Mouse (Mus musculus) intestine, embryonic 14.5 days (tissue): ENCODE results near the gene Bud13. TPM values are rescaled to one million over a fixed set of nuclear protein-coding genes. Genes with fewer than 3 reads are reported as not detected.
A peak's percentile ranks its signal among the peaks of the same experiment; 100 is the strongest.

ENCODE experiments used
- ATAC-seq: fragments of 200-750 bp; cut with Nextera tagmentation; replicated peaks from 2 replicates; pipeline ENCODE4 v1.8.0; 2017; ENCODE audit warnings: low read depth, moderate number of reproducible peaks, moderate TSS enrichment, moderate library complexity; ENCODE audit not compliant: low FRiP score, low TSS enrichment
- DNase-seq: peaks from one replicate; pipeline ENCODE4 v3.0.0-alpha.2; 2018; ENCODE audit warnings: low spot score
- H3K27ac ChIP-seq: fragments of 300-500 bp; sonication (generic); 2 replicates; pipeline ENCODE4 v1.5.1; 2014; ENCODE audit warnings: low read depth, mild to moderate bottlenecking, control low read depth
- H3K27me3 ChIP-seq: fragments of 300-500 bp; sonication (generic); replicated peaks from 2 replicates; pipeline ENCODE4 v1.6.1; 2014; ENCODE audit warnings: low read length, control low read depth; ENCODE audit not compliant: control insufficient read depth, insufficient read depth
- H3K36me3 ChIP-seq: fragments of 300-500 bp; sonication (generic); 2 replicates; pipeline ENCODE4 v1.6.1; 2014; ENCODE audit warnings: low read length, control low read depth; ENCODE audit not compliant: control insufficient read depth, insufficient read depth
- H3K4me1 ChIP-seq: fragments of 300-500 bp; sonication (generic); replicated peaks from 2 replicates; pipeline ENCODE4 v1.6.1; 2014; ENCODE audit warnings: low read length, control low read depth, mixed read lengths; ENCODE audit not compliant: control insufficient read depth, insufficient read depth
- H3K4me2 ChIP-seq: fragments of 300-500 bp; sonication (generic); 2 replicates; pipeline ENCODE4 v1.6.1; 2014; ENCODE audit warnings: low read length
- H3K4me3 ChIP-seq: fragments of 300-500 bp; sonication (generic); 2 replicates; pipeline ENCODE4 v1.5.1; 2014; ENCODE audit warnings: low read depth, low read length, control low read depth, mixed read lengths
- H3K9ac ChIP-seq: fragments of 300-500 bp; sonication (generic); 2 replicates; pipeline ENCODE4 v1.6.1; 2014; ENCODE audit warnings: mild to moderate bottlenecking, low read length
- H3K9me3 ChIP-seq: fragments of 300-500 bp; sonication (generic); 2 replicates; pipeline ENCODE4 v1.6.1; 2016; ENCODE audit warnings: low read length, control low read depth; ENCODE audit not compliant: control insufficient read depth
- WGBS: fragments of 180-500 bp; shearing (Covaris S2); extraction: QIAGEN DNeasy Blood & Tissue Kit; methylation state at CpG from one replicate; pipeline ENCODE4 v1.1.7; 2014; 5-methylcytosine and 5-hydroxymethylcytosine counted together
- polyA plus RNA-seq: library from polyadenylated mRNA; unstranded; fragments of >200 nt; fragmentation: Nextera tagmentation; extraction: Ambion mirVana; gene quantifications from 2 replicates; pipeline ENCODE4 v1.2.1, GENCODE M21; 2014

Gene Bud13
- polyA plus RNA-seq, 1 experiment from 2014 or later, result 25.1 TPM

GRCm38 (mm10) chr9:46243584-46243983 is 39.2 kb upstream of the Bud13 start:
- no peaks in the 10 kb centered on the region for H3K27me3 ChIP-seq
- DNase-seq (no peak), ATAC-seq (no peak)
- H3K9ac ChIP-seq, result no peak overlapping the region
- WGBS, result 63% methylated on average over 8 of the region's 8 CpGs
- H3K36me3 ChIP-seq, result no peaks in the 10 kb centered on the region
- 0 out of 2 replicates have a peak, but pooled peaks cover 3% of the 10 kb centered on the region for H3K4me1 ChIP-seq
- H3K4me2 ChIP-seq, result no peak overlapping the region
- H3K27ac ChIP-seq, result no peak overlapping the region
- no peak overlapping the region for H3K4me3 ChIP-seq
- H3K9me3 ChIP-seq, result no peaks in the 10 kb centered on the region

- no peak overlapping the region for H3K4me3 ChIP-seq
- 22% methylated on average over 10 of the region's 11 CpGs for WGBS
Observed at GRCm38 (mm10) chr9:46246752-46247324, 36.0 kb upstream of the Bud13 start.

DNA sequence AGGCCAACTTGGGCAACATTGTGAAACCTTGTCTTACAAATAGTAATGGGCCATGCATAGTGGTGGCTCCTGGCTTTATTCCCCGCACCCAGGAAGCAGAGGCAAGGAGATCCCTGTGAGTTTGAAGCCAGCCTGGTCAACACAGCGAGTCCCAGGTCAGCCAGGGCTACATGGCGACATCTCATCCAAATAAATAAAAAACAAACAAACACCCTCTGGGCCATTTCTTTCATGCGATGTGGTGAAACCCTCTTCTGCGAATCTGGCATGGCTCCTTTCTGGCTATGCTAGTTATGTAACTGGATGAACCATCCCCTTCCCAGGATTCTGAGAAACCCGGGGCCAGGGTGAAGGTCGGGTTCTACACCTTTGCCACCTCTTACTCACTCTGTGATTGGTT is 26.6 kb upstream of the Bud13 start:
- Histone ChIP-seq H3K27ac (no peak overlapping the region), H3K4me2 (no peak overlapping the region), H3K9me3 (no peaks in the 10 kb centered on the region), H3K9ac (no peak overlapping the region), H3K4me1 (no peaks in the 10 kb centered on the region), H3K4me3 (no peak overlapping the region), H3K27me3 (no peaks in the 10 kb centered on the region), H3K36me3 (no peaks in the 10 kb centered on the region)
- 87% methylated on average over 7 of the region's 7 CpGs for WGBS
- no peak for ATAC-seq
- no peak for DNase-seq

More at GRCm38 (mm10) chr9:46246752-46247324, 36.0 kb upstream of the Bud13 start:
- no peaks in the 10 kb centered on the region for H3K27me3 ChIP-seq
- no peak overlapping the region for H3K4me2 ChIP-seq
- H3K4me1 ChIP-seq, result no peaks in the 10 kb centered on the region
- ATAC-seq, result no peak
- no peaks in the 10 kb centered on the region for H3K36me3 ChIP-seq
- H3K9ac ChIP-seq, result no peak overlapping the region
- no peak overlapping the region for H3K27ac ChIP-seq
- DNase-seq, result peak; percentile 86
- no peaks in the 10 kb centered on the region for H3K9me3 ChIP-seq

DNA sequence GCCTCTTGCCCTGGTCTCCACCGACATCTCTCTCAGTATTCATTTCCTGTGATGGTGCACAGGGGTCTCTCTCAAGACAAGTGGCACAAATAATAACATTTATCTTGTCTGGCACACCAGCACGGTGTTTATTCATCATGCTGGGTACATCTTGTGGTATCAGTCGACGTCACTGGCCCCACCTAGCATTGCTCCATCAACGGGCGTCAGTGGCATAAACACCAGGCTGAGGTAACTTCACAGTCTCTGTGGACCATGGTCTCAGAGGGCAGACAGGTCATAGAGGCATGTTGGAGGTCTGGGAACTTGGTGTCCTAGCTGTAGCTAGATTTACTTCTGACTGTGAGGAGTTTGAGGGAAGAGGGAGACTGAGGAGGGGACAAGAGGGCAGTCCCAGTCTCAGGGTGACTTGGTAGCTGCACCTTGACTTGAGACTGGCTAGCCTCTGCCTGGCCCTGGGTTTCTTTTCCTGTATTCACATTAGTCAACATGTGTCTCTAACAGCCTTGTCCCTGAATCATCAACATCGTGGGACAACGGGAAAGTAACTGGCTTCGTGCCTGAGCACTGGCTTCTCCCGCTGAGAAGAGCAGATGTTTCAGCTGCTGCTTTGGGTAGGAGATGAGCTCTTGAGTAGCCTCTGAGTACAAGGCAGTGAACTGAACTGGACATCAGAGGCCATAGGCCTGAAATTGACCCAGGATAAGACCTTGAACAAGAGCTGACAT is 26.0 kb upstream of the Bud13 start:
- Histone ChIP-seq H3K36me3 (no peaks in the 10 kb centered on the region), H3K4me2 (no peak overlapping the region), H3K27ac (no peak overlapping the region), H3K9ac (no peak overlapping the region), H3K4me3 (no peak overlapping the region), H3K4me1 (no peaks in the 10 kb centered on the region), H3K9me3 (no peaks in the 10 kb centered on the region), H3K27me3 (no peaks in the 10 kb centered on the region)
- DNase-seq (no peak), ATAC-seq (no peak)
- 76% methylated on average over 10 of the region's 10 CpGs for WGBS

DNA sequence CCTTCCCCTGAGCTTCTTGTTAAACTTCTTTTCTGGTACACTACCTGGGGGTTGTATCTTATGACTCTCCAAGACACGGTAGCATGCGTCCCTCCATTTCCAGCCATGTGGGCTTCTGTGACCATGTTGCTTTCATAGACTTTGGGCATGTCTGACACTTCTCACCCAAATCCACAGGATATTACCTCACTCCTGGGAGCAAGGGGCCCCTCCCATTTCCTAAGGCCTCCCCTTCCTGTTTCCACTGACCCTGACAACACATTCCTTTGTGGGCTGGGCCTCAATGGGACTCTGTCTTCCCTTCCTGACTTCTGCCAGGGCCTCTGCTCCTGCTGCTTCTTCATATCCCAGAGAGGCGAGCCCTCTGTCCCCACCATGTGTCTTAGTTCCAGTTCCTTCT is 25.3 kb upstream of the Bud13 start:
- H3K4me3 ChIP-seq, result no peak overlapping the region
- no peak for ATAC-seq
- H3K4me2 ChIP-seq, result no peak overlapping the region
- WGBS, result 83% methylated on average over 3 of the region's 3 CpGs
- no peak for DNase-seq
- no peaks in the 10 kb centered on the region for H3K36me3 ChIP-seq
- no peaks in the 10 kb centered on the region for H3K4me1 ChIP-seq
- H3K9me3 ChIP-seq, result no peaks in the 10 kb centered on the region
- no peak overlapping the region for H3K27ac ChIP-seq
- no peak overlapping the region for H3K9ac ChIP-seq
- H3K27me3 ChIP-seq, result no peaks in the 10 kb centered on the region

- ATAC-seq (no peak), DNase-seq (no peak)
- Histone ChIP-seq H3K27ac (no peak overlapping the region), H3K36me3 (no peaks in the 10 kb centered on the region), H3K9me3 (no peaks in the 10 kb centered on the region), H3K27me3 (no peaks in the 10 kb centered on the region), H3K9ac (no peak overlapping the region), H3K4me1 (no peaks in the 10 kb centered on the region), H3K4me3 (no peak overlapping the region), H3K4me2 (no peak overlapping the region)
- WGBS, result 87% methylated on average over 6 of the region's 6 CpGs
Observed at GRCm38 (mm10) chr9:46259111-46259510, 23.7 kb upstream of the Bud13 start.

DNA sequence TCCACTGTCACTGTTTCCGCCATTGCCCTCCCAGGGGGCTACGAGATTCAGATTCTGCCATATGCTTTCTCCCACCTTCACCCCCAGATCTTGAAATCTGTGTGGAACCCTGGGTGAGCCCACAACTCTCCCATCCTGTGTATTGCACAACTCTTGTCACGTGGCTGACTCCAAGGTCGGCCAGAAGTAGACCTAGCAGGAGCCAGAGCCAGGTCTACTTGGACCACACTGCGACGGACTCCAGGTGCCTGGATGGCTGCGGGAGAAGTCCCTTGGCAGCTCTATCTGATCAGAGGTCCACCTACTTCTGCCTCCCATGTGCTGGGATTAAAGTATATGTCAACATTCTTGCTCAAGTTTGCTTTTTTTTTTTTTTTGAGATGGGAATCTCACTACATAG is 21.7 kb upstream of the Bud13 start:
- no peaks in the 10 kb centered on the region for H3K27me3 ChIP-seq
- WGBS, result 80% methylated on average over 7 of the region's 7 CpGs
- H3K27ac ChIP-seq, result no peak overlapping the region

DNA sequence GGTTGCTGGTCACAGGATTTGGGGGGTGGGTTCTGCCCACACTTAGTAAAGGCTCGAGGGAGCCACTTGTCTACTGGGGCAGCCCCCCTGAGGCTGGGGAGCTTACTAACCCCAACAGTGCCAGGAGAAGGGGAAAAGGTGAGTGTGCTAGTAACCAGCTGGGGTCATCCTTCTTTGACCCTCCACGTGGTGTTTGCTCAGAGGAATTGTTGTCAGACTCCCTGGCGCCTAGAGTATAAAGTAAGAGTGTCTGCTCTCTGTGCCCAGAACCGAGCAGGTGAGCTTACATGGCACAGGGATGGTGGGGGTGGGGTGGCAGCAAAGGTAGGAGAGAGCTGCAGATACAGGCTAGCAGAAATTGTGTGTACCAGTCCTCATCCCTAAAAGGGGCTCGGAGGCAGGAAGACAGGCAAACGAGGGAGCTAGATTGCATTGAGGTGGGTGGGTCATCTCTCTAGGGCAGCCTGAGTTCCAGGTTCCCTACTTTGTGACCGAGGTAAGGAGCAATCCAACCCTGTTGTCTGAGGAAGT is 14.4 kb upstream of the Bud13 start, which contains the start of gene Apoa5:
TSS of gene Apoa5 (plus strand) at position 291 of the 531 bp plus-strand sequence.
- H3K4me3 ChIP-seq, result no peak within 1 kb of the TSS
- H3K27ac ChIP-seq, result no peak within 1 kb of the TSS
- no peak within 1 kb of the TSS for H3K4me2 ChIP-seq
- no peaks in the 10 kb centered on the region for H3K36me3 ChIP-seq
- no peaks in the 10 kb centered on the region for H3K9me3 ChIP-seq
- no peak within 1 kb of the TSS for H3K9ac ChIP-seq
- H3K4me1 ChIP-seq, result no peaks in the 10 kb centered on the region
- DNase-seq (no peak), ATAC-seq (no peak)
- WGBS, result 35% methylated on average over 7 of the region's 7 CpGs
- peaks cover 10% of the 10 kb centered on the region; the same call in 1 of the 2 replicates for H3K27me3 ChIP-seq

More for the DNA sequence above, 21.7 kb upstream of the Bud13 start:
- Histone ChIP-seq H3K9ac (no peak overlapping the region), H3K36me3 (no peaks in the 10 kb centered on the region), H3K9me3 (no peaks in the 10 kb centered on the region), H3K4me3 (no peak overlapping the region), H3K4me2 (no peak overlapping the region), H3K4me1 (no peaks in the 10 kb centered on the region)
- ATAC-seq (no peak), DNase-seq (no peak)
